Mouse (Mus musculus): ENCODE results near the gene Fxyd6. TPM values are rescaled to one million over a fixed set of nuclear protein-coding genes. Genes with fewer than 3 reads are reported as not detected.

Gene Fxyd6
- polyA plus RNA-seq, 1 experiment from 2014 or later: 126 TPM

Other genes starting within 250 kb of the Fxyd6 start
- gene Scn4b, start 231.8 kb upstream of the Fxyd6 start, polyA plus RNA-seq (2016; fragmentation: Nextera tagmentation; extraction: Ambion mirVana): 0.28 and 0.49 TPM in 2 replicates
- not detected in 2 replicates for gene BC049352, start 188.2 kb upstream of the Fxyd6 start, polyA plus RNA-seq (2016; fragmentation: Nextera tagmentation; extraction: Ambion mirVana)
- gene Tmprss4, start 166.1 kb upstream of the Fxyd6 start, polyA plus RNA-seq (2016; fragmentation: Nextera tagmentation; extraction: Ambion mirVana): not detected in 2 replicates
- gene Il10ra, start 101.0 kb upstream of the Fxyd6 start, polyA plus RNA-seq (2016; fragmentation: Nextera tagmentation; extraction: Ambion mirVana): 0.63 TPM in 2 replicates
- 0.51 and 0.72 TPM in 2 replicates for gene Tmprss13, start 51.1 kb upstream of the Fxyd6 start, polyA plus RNA-seq (2016; fragmentation: Nextera tagmentation; extraction: Ambion mirVana)
- gene Fxyd2, start 29.5 kb downstream of the Fxyd6 start, polyA plus RNA-seq (2016; fragmentation: Nextera tagmentation; extraction: Ambion mirVana): 1.9 and 2.2 TPM in 2 replicates
- gene Dscaml1, start 56.4 kb downstream of the Fxyd6 start, polyA plus RNA-seq (2016; fragmentation: Nextera tagmentation; extraction: Ambion mirVana): 0.83 and 0.84 TPM in 2 replicates